Mouse (Mus musculus) spleen, adult 2 months (tissue): Measurements from ENCODE around the gene Tfrc.

ENCODE experiments used
- CTCF ChIP-seq: fragments of 200-500 bp; IDR thresholded peaks from 2 replicates; pipeline ENCODE4 v1.5.1; 2011; ENCODE audit warnings: mild to moderate bottlenecking, inconsistent platforms; ENCODE audit not compliant: insufficient read depth, insufficient read length, insufficient replicate concordance; ENCODE audit errors: extremely low read depth
- POLR2A ChIP-seq: fragments of 200-500 bp; IDR thresholded peaks from 2 replicates; pipeline ENCODE4 v1.6.1; 2011; ENCODE audit warnings: low read depth, low read length, inconsistent platforms

GRCm38 (mm10) chr16:32680806-32681205 lies 72.1 kb downstream of the Tfrc start:
- TF ChIP-seq POLR2A (no peak), CTCF (no peak)
